In genomic region chr16:48613783-48614182, GRCm38 (mm10) we compare ENCODE assay signal across 24 mouse cellular contexts.
DNase-seq lines count a peak whose midpoint lies in the region; ATAC-seq and TF ChIP-seq lines count a peak whose summit lies in the region.
"Had no signal": no experiment of that assay in that cellular context is flagged by ENCODE, and none has a peak within 500 bp of the region (broad histone marks: within the 10 kb centered on the region; RNA-seq: fewer than 3 reads in every experiment).

No protein-coding gene starts in this region.

- TF ChIP-seq EP300 in ES-Bruce4 (IDR thresholded peaks at IDR 0.05; ENCODE audit: insufficient read depth, low read depth, low read length): peak; percentile 83

- no peaks in the 10 kb centered on the region for H3K27me3 ChIP-seq in lung, embryonic 14.5 days (ENCODE audit: insufficient read depth, low read length)
- H3K27me3 ChIP-seq in E14TG2a.4 (ENCODE audit: insufficient read depth, low read length) (no peaks in the 10 kb centered on the region), ES-Bruce4 (ENCODE audit: control insufficient read depth, insufficient read depth, low read length, poor library complexity, severe bottlenecking) (no peaks in the 10 kb centered on the region)
- H3K27me3 ChIP-seq: heart, embryonic 12.5 days; limb, embryonic 13.5 days; stomach, embryonic 15.5 days had no signal

- DNase-seq in lung, embryonic 14.5 days: peak; percentile 15
- DNase-seq in lung, adult 2 months: no peak
- peak; percentile 24 for DNase-seq in brain, embryonic 14.5 days (ENCODE audit: low read depth)
- DNase-seq in cerebellum, postnatal 4 days (ENCODE audit: low spot score in 2 of 2): no peak
- DNase-seq: adrenal gland, adult 8-10 months; B cell, adult 2 months; cerebellum, adult 8-10 months; cerebellum, postnatal 25 days; gastrocnemius, postnatal 25 days; heart, adult 18-20 months; kidney, adult 9 months; kidney, postnatal 10 days; right cerebral cortex, postnatal 25 days had no signal

- peak; percentile 62; the same call in 1 of the 2 replicates for ATAC-seq in lung, embryonic 14.5 days (ENCODE audit: insufficient read depth)
- ATAC-seq: activated CD4-positive, CD25-positive, alpha-beta regulatory T cell, adult 4 months; intestine, postnatal 0 days; midbrain, embryonic 16.5 days had no signal

- TF ChIP-seq CTCF in lung, embryonic 14.5 days (IDR thresholded peaks at IDR 0.05; ENCODE audit: low read depth): no peak
- TF ChIP-seq CTCF in lung, adult 2 months (IDR thresholded peaks at IDR 0.05; ENCODE audit: insufficient read depth, low read length): no peak
- TF ChIP-seq CTCF in E14TG2a.4 (conservative IDR thresholded peaks at IDR 0.05; ENCODE audit: low read length) (no peak), ES-Bruce4 (IDR thresholded peaks at IDR 0.05; ENCODE audit: low read depth, low read length) (no peak)
- TF ChIP-seq CTCF in brain, embryonic 14.5 days (IDR thresholded peaks at IDR 0.05; ENCODE audit: borderline replicate concordance, extremely low read depth, insufficient read depth, insufficient read length): no peak

- no peak overlapping the region for H3K4me2 ChIP-seq in lung, embryonic 14.5 days
- H3K4me2 ChIP-seq: heart, embryonic 12.5 days; hindbrain, embryonic 14.5 days; limb, embryonic 13.5 days; liver, embryonic 11.5 days; midbrain, embryonic 11.5 days; stomach, embryonic 15.5 days had no signal

- no peaks in the 10 kb centered on the region for H3K36me3 ChIP-seq in lung, embryonic 14.5 days (ENCODE audit: insufficient read depth)
- H3K36me3 ChIP-seq in E14TG2a.4 (ENCODE audit: insufficient read depth, low read length): peaks cover 49% of the 10 kb centered on the region
- peaks cover 20% of the 10 kb centered on the region for H3K36me3 ChIP-seq in ES-Bruce4 (ENCODE audit: control insufficient read depth, insufficient read depth, low read length, poor library complexity, severe bottlenecking)
- H3K36me3 ChIP-seq: heart, embryonic 12.5 days; limb, embryonic 13.5 days; stomach, embryonic 15.5 days had no signal

- H3K9me3 ChIP-seq in lung, embryonic 14.5 days (ENCODE audit: low read depth, low read length): no peaks in the 10 kb centered on the region
- H3K9me3 ChIP-seq in E14TG2a.4 (ENCODE audit: low read length) (no peaks in the 10 kb centered on the region), ES-Bruce4 (replicated peaks; ENCODE audit: control insufficient read depth, insufficient read depth, low read length, poor library complexity, severe bottlenecking) (no peaks in the 10 kb centered on the region)
- H3K9me3 ChIP-seq: heart, embryonic 12.5 days; limb, embryonic 13.5 days; stomach, embryonic 15.5 days had no signal

- no peak for TF ChIP-seq POLR2A in lung, adult 2 months (IDR thresholded peaks at IDR 0.05; ENCODE audit: borderline replicate concordance, extremely low read depth, low read depth, low read length)
- TF ChIP-seq POLR2A in ES-Bruce4 (IDR thresholded peaks at IDR 0.05; ENCODE audit: insufficient read depth, low read length): no peak
- no peak for TF ChIP-seq POLR2A in brain, embryonic 14.5 days (IDR thresholded peaks at IDR 0.05; ENCODE audit: borderline replicate concordance, extremely low read depth, insufficient read depth, insufficient read length, poor library complexity, severe bottlenecking)

- no peak overlapping the region for H3K9ac ChIP-seq in lung, embryonic 14.5 days
- H3K9ac ChIP-seq in ES-Bruce4 (ENCODE audit: low read depth, poor library complexity, severe bottlenecking): no peak overlapping the region; the same call in 1 of the 2 replicates
- H3K9ac ChIP-seq: heart, embryonic 12.5 days; hindbrain, embryonic 14.5 days; limb, embryonic 13.5 days; stomach, embryonic 15.5 days had no signal

- no peak overlapping the region for H3K4me3 ChIP-seq in lung, embryonic 14.5 days (ENCODE audit: low read depth, low read length)
- no peak overlapping the region for H3K4me3 ChIP-seq in lung, adult 2 months (replicated peaks; ENCODE audit: extremely low read depth, low read depth, low read length)
- H3K4me3 ChIP-seq in E14TG2a.4 (replicated peaks; ENCODE audit: low read length) (peak overlapping the region; percentile 74), ES-Bruce4 (ENCODE audit: low read depth, low read length) (peak overlapping the region; percentile 5; the same call in 1 of the 2 replicates)
- H3K4me3 ChIP-seq: heart, embryonic 12.5 days; limb, embryonic 13.5 days; stomach, embryonic 15.5 days had no signal

- 34% methylated on average over 1 of the region's 1 CpGs for WGBS in lung, embryonic 14.5 days
- 50% methylated on average over 1 of the region's 1 CpGs for WGBS in lung, adult 2 months

- no peak overlapping the region for H3K27ac ChIP-seq in lung, embryonic 14.5 days (ENCODE audit: low read depth)
- H3K27ac ChIP-seq in ES-Bruce4 (ENCODE audit: insufficient read depth, low read length): peak overlapping the region; percentile 90
- H3K27ac ChIP-seq: hindbrain, embryonic 14.5 days; limb, embryonic 13.5 days; stomach, embryonic 15.5 days had no signal

- no peaks in the 10 kb centered on the region for H3K4me1 ChIP-seq in lung, embryonic 14.5 days (ENCODE audit: insufficient read depth)
- H3K4me1 ChIP-seq in lung, adult 2 months (ENCODE audit: control insufficient read depth, insufficient read depth, low read length): no peaks in the 10 kb centered on the region
- H3K4me1 ChIP-seq in E14TG2a.4 (replicated peaks; ENCODE audit: low read depth, low read length) (peaks cover 56% of the 10 kb centered on the region), ES-Bruce4 (ENCODE audit: control insufficient read depth, insufficient read depth, low read length) (peaks cover 5% of the 10 kb centered on the region)
- H3K4me1 ChIP-seq: heart, embryonic 12.5 days; limb, embryonic 13.5 days; stomach, embryonic 15.5 days had no signal

Comparison
In these comparisons a context has a peak if more than half of its experiments do, and no peak if none do; other contexts are left out.
1. DNase-seq: peak in lung, embryonic 14.5 days (single experiment) and brain, embryonic 14.5 days (single experiment); none in lung, adult 2 months (single experiment) and cerebellum, postnatal 4 days (0 of 2).
2. H3K4me3 ChIP-seq: peak in E14TG2a.4 (single experiment) and ES-Bruce4 (single experiment); none in lung, embryonic 14.5 days (single experiment) and lung, adult 2 months (single experiment).